Mouse (Mus musculus): ENCODE data around the gene Dnajc11. TPM values are rescaled to one million over a fixed set of nuclear protein-coding genes. Genes with fewer than 3 reads are reported as not detected.
A peak's percentile ranks its signal among the peaks of the same experiment; 100 is the strongest.

Dnajc11 gene
- polyA plus RNA-seq, 1 experiment, result 22.6 TPM

DNA sequence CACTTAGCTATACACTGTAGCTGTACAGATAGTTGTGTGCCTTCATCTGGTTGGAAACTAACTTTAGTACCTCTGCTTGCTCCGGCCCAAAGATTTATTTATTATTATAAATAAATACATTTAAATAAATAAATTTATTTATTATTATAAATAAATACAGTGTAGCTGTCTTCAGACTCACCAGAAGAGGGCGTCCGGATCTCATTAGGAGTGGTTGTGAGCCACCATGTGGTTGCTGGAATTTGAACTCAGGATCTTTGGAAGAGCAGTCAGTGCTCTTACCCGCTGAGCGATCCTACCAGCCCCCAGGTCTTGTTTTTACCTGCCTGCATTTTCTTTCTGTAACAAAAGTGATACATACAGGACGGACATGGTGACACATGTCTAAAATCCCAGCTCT is 72.6 kb downstream of the Dnajc11 start:
- peaks cover 5% of the 10 kb centered on the region for H3K36me3 ChIP-seq (replicated peaks; ENCODE audit: low read length)
- peaks cover 3% of the 10 kb centered on the region for H3K27me3 ChIP-seq (replicated peaks)
- peaks cover 49% of the 10 kb centered on the region for H3K4me1 ChIP-seq
- no peak overlapping the region for H3K4me3 ChIP-seq (replicated peaks)
- no peaks in the 10 kb centered on the region for H3K9me3 ChIP-seq
- no peak for TF ChIP-seq GATA1 (IDR thresholded peaks at IDR 0.05; ENCODE audit: borderline replicate concordance, low read length)
- TF ChIP-seq FLI1 (IDR thresholded peaks at IDR 0.05; ENCODE audit: low read length), result no peak

DNA sequence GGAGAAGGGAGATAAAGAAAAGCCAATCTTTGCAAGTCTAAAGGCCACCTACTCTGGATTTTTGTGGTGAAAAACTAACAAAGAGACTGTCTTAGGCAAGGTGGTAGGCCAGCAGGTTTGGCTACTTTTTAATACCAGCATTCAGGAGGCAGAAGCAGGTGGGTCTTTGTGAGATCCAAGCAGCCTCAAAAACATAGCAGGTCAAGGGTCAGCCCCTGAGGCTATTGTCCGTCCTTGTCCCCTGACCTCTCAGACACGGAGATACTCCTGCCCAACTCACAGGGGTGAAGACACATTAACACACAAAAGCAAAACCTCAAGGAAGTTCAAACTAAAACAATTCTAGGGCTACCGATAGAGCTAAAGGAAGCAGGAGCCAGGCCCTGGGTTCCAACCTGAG is 73.3 kb downstream of the Dnajc11 start:
- TF ChIP-seq GATA1 (IDR thresholded peaks at IDR 0.05; ENCODE audit: borderline replicate concordance, low read length) (no peak), FLI1 (IDR thresholded peaks at IDR 0.05; ENCODE audit: low read length) (no peak)
- peaks cover 12% of the 10 kb centered on the region for H3K36me3 ChIP-seq (replicated peaks; ENCODE audit: low read length)
- no peak overlapping the region for H3K4me3 ChIP-seq (replicated peaks)
- H3K27me3 ChIP-seq (replicated peaks), result peaks cover 3% of the 10 kb centered on the region
- peaks cover 56% of the 10 kb centered on the region for H3K4me1 ChIP-seq
- no peaks in the 10 kb centered on the region for H3K9me3 ChIP-seq

DNA sequence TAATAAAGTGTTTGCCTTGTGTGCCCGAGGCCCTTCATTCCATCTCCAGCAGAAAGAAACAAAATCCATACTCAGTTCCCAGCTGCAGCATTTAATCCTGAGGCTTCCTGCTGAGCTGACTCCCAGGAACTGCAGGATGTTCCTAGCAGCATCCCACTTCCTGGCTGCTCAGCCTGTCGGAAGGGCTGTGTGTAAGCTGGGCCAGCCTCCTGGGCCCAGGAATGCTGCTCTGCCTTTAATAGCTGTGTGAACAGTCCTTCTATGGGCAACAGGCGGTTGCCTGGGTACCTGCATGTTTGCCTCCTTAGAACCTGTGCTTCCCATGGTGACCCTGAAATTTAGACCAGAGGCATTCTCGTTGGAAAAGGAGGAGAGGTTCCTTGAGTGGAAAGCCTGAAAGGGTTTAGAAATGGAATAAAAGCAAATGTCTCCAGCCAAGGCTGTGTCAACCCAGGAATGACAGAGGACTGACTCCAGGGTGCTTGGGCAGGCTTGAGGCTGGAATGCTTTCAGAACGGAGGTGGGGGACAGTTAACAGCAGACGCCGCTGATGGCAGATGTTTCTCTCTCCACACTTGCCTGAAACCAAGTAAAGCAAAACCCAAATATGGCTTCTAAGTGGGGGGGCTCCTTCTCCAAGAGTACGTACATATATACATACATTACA is 74.1 kb downstream of the Dnajc11 start:
- no peak for TF ChIP-seq FLI1 (IDR thresholded peaks at IDR 0.05; ENCODE audit: low read length)
- TF ChIP-seq GATA1 (IDR thresholded peaks at IDR 0.05; ENCODE audit: borderline replicate concordance, low read length), result no peak

DNA sequence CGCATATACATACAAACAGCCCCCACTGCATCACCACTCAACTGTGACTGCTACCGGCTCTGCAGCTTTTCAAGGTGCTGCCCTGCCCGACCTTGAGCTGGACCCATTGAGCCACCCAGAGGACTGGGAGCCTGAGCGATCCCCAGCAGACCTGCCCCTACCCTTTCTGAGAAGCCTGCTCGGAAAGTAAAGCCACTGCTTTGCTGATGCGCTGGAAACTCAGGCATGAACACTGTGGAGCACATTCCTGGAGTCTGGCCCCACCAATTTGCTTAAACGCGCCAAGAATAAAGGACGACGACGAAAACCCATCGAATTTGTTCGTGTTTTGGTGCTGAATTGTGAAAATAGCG is 74.6 kb downstream of the Dnajc11 start:
- Histone ChIP-seq H3K9me3 (no peaks in the 10 kb centered on the region), H3K36me3 (replicated peaks; ENCODE audit: low read length) (peaks cover 25% of the 10 kb centered on the region), H3K4me1 (peaks cover 69% of the 10 kb centered on the region), H3K27me3 (replicated peaks) (peaks cover 3% of the 10 kb centered on the region), H3K4me3 (replicated peaks) (peak overlapping the region; percentile 94)
- TF ChIP-seq FLI1 (IDR thresholded peaks at IDR 0.05; ENCODE audit: low read length) (no peak), GATA1 (IDR thresholded peaks at IDR 0.05; ENCODE audit: borderline replicate concordance, low read length) (no peak)

More for the DNA sequence above, 74.1 kb downstream of the Dnajc11 start:
- Histone ChIP-seq H3K36me3 (replicated peaks; ENCODE audit: low read length) (peaks cover 20% of the 10 kb centered on the region), H3K9me3 (no peaks in the 10 kb centered on the region), H3K4me3 (replicated peaks) (peak overlapping the region; percentile 94), H3K27me3 (replicated peaks) (peaks cover 3% of the 10 kb centered on the region), H3K4me1 (peaks cover 64% of the 10 kb centered on the region)

DNA sequence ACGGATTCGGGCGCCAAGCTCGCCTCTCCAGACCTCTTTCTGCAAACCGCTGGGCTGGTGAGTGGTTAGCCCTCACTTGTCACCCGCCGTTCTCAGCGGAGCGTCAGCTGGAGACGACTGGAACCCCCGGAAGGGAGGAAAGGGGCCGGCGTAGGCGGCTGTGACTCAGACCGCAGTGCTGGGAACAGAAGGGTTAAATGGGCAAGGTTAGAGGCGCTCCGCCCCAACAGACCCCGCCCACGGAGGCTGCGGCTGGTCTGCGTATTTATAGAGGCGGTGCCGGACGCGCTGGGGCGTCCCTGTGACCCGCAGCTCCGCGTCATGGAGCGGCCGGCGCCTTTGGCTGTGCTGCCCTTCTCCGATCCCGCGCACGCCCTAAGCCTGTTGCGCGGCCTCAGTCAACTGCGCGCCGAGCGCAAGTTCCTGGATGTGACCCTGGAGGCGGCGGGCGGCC is 75.2 kb downstream of the Dnajc11 start, which contains the start of gene Klhl21:
TSS of gene Klhl21 (plus strand) at position 182 of the 454 bp plus-strand sequence.
- Histone ChIP-seq H3K27me3 (replicated peaks) (peaks cover 3% of the 10 kb centered on the region), H3K4me3 (replicated peaks) (peak within 1 kb of the TSS; percentile 94), H3K4me1 (peaks cover 74% of the 10 kb centered on the region)

DNA sequence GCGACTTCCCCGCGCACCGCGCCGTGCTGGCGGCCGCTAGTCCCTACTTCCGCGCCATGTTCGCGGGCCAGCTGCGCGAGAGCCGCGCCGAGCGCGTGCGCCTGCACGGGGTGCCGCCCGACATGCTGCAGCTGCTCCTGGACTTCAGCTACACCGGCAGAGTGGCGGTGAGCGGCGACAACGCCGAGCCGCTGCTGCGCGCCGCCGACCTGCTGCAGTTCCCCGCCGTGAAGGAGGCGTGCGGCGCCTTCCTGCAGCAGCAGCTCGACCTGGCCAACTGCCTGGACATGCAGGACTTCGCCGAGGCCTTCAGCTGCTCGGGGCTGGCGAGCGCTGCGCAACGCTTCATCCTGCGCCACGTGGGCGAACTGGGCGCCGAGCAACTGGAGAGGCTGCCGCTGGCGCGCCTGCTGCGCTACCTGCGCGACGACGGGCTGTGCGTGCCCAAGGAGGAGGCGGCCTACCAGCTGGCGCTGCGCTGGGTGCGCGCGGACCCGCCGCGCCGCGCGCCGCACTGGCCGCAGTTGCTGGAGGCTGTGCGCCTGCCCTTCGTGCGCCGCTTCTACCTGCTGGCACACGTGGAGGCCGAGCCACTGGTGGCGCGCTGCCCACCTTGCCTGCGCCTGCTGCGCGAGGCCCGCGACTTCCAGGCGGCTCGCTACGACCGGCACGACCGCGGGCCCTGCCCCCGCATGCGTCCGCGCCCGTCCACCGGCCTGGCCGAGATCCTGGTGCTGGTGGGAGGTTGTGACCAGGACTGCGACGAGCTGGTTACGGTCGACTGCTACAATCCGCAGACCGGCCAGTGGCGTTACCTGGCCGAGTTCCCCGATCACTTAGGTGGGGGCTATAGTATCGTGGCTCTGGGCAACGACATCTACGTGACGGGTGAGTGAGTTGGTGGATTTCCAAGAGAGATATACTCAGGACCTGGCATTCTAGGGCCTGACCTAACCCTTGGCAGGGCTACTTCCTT is 75.9 kb downstream of the Dnajc11 start:
- Histone ChIP-seq H3K36me3 (replicated peaks; ENCODE audit: low read length) (peaks cover 38% of the 10 kb centered on the region), H3K9me3 (no peaks in the 10 kb centered on the region), H3K4me1 (peaks cover 81% of the 10 kb centered on the region), H3K4me3 (replicated peaks) (peak overlapping the region; percentile 94), H3K27me3 (replicated peaks) (peaks cover 3% of the 10 kb centered on the region)
- TF ChIP-seq FLI1 (IDR thresholded peaks at IDR 0.05; ENCODE audit: low read length) (no peak), GATA1 (IDR thresholded peaks at IDR 0.05; ENCODE audit: borderline replicate concordance, low read length) (no peak)

More for the DNA sequence above, 75.2 kb downstream of the Dnajc11 start, which contains the start of gene Klhl21:
- TF ChIP-seq GATA1 (IDR thresholded peaks at IDR 0.05; ENCODE audit: borderline replicate concordance, low read length), result no peak
- no peak for TF ChIP-seq FLI1 (IDR thresholded peaks at IDR 0.05; ENCODE audit: low read length)
- Histone ChIP-seq H3K9me3 (no peaks in the 10 kb centered on the region), H3K36me3 (replicated peaks; ENCODE audit: low read length) (peaks cover 31% of the 10 kb centered on the region)

DNA sequence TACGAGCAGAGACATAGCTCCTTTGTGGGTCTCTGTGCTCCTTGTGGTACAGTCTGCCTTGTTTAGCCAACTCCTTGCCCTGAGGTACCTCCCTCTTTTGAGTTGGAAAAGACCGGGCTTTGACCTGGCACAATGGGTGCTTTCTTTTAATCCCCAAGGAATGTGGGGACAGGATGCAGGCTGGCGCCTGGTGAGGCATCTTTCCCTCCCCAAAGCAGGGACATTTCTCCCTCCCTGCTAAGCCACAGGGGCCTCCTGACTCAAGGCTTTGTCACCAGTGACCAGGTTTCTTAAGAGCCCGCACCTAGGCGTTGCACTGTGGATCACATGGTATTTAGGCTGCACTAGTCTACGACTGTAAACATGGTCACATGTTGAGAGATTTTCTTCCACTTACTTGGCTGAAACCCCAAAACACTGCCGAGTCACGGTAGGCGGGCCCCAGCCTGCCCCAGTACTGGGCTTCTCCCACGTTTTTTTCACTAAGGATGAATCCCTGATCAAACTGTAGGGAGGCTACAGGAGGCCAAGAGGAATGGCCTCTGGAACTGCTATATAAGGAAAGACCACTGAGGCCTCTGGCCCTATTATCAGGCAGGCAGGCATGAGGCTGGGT is 76.7 kb downstream of the Dnajc11 start:
- Histone ChIP-seq H3K4me3 (replicated peaks) (peak overlapping the region; percentile 94), H3K27me3 (replicated peaks) (peaks cover 3% of the 10 kb centered on the region), H3K4me1 (peaks cover 87% of the 10 kb centered on the region), H3K9me3 (no peaks in the 10 kb centered on the region), H3K36me3 (replicated peaks; ENCODE audit: low read length) (peaks cover 46% of the 10 kb centered on the region)
- TF ChIP-seq FLI1 (IDR thresholded peaks at IDR 0.05; ENCODE audit: low read length), result no peak
- TF ChIP-seq GATA1 (IDR thresholded peaks at IDR 0.05; ENCODE audit: borderline replicate concordance, low read length), result no peak

DNA sequence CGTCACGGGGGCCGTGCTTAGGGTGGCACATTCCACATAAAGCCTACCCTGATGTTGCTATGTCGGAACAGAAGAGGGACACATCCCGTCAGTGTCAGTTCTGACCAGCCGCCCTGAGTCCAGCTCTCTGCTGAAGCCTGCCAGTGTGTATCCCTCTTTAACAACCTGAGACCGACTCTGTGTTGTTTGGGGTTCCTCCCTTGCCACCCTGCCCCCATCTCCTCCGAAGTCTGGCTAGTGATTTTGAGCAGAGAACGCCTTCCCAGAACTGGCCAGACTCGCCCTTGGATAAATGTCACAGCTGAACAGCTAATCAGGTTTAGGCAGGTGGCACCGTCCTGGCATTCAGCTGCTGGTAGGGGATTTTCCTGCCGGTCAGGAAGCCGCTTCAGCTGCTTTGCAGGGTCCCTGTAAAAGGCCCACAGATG is 77.2 kb downstream of the Dnajc11 start:
- Histone ChIP-seq H3K36me3 (replicated peaks; ENCODE audit: low read length) (peaks cover 51% of the 10 kb centered on the region), H3K4me1 (peaks cover 82% of the 10 kb centered on the region), H3K4me3 (replicated peaks) (peak overlapping the region; percentile 94), H3K9me3 (no peaks in the 10 kb centered on the region), H3K27me3 (replicated peaks) (peaks cover 3% of the 10 kb centered on the region)
- TF ChIP-seq GATA1 (IDR thresholded peaks at IDR 0.05; ENCODE audit: borderline replicate concordance, low read length), result no peak
- TF ChIP-seq FLI1 (IDR thresholded peaks at IDR 0.05; ENCODE audit: low read length), result no peak

DNA sequence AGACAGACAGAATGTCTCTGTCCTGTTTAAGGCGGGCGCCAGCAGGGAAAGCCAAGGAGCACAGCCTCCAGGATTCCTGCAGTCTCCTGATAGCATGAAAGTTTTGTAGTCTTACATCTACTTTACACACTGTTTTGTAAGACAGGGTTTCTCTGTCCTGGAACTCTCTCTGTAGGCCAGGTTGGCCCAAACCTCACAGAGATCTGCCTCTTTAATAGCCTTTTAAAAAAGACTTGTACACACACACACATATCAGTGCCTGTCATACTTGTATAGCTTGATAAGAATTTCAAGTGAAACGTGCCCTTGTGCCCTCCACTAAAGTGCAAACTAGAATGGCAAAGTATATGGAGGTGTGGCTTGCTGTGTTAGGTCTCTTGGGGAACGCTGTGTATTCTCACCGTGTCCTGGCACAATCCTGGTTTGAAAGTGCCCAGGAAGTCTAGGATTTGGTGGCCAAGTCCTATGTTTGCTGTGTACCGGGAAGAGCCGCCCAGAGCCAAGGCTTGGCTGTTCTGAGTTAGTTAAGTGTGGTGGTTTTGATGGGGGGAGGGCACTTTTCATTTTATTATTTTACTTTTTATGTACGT is 77.8 kb downstream of the Dnajc11 start:
- peaks cover 57% of the 10 kb centered on the region for H3K36me3 ChIP-seq (replicated peaks; ENCODE audit: low read length)
- H3K27me3 ChIP-seq (replicated peaks), result peaks cover 3% of the 10 kb centered on the region
- H3K9me3 ChIP-seq, result no peaks in the 10 kb centered on the region
- H3K4me3 ChIP-seq (replicated peaks), result peak overlapping the region; percentile 94
- TF ChIP-seq GATA1 (IDR thresholded peaks at IDR 0.05; ENCODE audit: borderline replicate concordance, low read length) (no peak), FLI1 (IDR thresholded peaks at IDR 0.05; ENCODE audit: low read length) (no peak)
- H3K4me1 ChIP-seq, result peaks cover 79% of the 10 kb centered on the region

All from megakaryocyte, embryonic 14.5 days (primary cell).